Mouse (Mus musculus) cerebellum, adult 9-11 months (tissue): ENCODE measurements at regions not wholly inside any gene's neighbourhood (a gene's known extent, or its start where the extent isn't known, plus 50 kb on each side); places are given as distances from the start of the nearest gene placed in this dataset.

Experiments used
- DNase-seq: peaks from one replicate; pipeline ENCODE4 v3.0.0; 2022

DNA sequence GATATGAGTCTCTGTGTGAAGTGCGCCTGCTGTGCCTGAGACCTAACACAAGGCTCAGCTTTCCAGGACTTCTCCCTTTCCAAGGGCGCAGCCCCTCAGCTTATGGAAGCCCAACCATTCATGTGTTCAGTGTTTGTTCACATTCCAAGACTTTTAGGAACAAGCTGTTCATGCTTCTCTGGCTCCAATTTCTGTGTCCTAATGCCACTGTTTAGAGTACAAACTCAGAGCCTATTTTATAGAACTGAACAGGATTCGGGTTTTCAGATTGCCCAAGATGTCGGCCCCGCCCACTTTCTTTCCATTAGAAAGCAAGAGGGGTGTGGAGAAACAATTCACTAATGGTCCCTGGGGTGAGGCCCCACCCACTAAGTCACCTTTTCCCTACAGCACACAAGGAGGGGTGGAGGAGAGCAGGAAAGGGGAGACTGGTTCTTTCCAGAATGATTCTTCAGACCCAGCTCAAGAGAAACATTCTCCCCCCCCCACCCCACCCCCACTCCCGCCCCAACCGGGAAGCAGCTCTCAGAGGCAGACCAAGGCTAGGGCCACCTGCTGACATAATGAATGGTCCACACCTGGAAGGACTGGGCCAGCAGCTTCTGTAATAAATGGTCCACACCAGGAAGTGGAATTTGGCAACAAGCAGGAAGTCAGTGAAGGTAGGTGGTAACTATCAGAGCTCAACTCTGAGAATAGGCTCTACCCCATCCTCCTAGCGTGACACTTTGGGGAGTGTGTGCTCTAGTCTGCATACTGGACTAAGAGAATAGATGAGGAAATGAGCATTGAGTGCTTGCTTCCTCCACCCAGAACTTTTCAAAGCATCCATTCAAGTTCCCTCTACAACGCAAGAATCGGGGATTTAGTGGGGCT is 120.2 kb upstream of the Zfp648 start:
- no peak for DNase-seq

DNA sequence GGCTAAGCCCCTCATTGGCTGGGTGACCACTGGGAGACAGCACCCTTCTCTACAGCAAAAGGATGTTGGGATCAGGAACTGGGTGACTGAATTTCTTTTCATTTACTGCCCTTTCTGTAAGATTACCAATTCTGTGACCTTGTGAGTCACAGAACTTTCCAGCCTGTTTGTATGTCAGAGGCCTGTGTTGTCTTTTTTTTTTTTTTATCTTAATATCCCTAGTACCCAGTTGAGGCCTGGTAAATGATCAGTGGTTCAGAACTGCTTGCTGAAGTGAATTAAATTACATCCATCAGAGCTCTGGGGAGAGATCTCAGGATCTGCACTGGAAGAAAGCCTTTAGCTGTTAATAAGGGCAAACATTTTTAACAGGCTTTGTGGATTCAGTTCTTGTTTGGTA is 114.8 kb upstream of the Zfp648 start:
- no peak for DNase-seq

DNA sequence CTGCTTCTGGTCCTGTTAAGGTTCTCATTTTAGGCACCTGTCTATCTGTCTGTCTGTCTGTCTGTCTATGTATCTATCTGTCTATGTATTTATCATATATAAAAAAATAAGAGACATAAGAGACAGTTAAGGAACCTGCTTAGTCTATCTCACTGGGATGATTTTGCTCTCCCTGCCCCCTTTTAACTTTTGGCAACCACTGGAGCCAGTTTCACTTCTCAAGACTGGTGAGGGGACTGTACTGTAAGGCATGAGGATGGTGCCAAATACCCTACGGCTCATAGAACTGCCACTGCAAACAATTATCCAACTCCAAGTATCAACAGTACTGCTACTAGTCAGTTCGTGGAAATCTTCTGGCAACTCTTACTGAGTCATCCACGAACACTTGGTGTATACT is 111.2 kb upstream of the Zfp648 start:
- no peak for DNase-seq

- no peak for DNase-seq
These were observed 110.2 kb upstream of the Zfp648 start for GRCm38 (mm10) chr1:154090521-154091490.

GRCm38 (mm10) chr1:154093549-154093948 is 107.4 kb upstream of the Zfp648 start:
- no peak for DNase-seq

GRCm38 (mm10) chr1:154094357-154094756 is 106.6 kb upstream of the Zfp648 start:
- no peak for DNase-seq

- DNase-seq: no peak
These were observed 104.9 kb upstream of the Zfp648 start for GRCm38 (mm10) chr1:154096113-154096512.

DNA sequence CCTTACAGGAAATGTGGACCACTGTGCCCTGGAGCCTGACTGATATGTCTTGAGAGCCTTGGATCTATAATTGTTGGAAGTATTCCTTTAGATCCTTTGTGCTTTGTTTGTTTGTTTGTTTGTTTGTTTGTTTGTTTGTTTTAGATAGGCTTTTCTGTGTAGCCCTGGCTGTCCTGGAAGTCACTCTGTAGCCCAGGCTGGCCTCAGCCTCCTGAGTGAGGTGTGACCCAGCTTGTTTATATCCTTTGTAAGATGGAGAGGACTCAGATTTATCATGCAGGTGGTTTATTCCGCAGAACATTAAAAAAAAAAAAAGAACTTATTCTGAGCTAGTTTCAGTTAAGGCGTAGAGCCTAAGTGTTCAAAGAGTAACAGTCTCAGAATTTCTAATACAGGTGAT is 104.1 kb upstream of the Zfp648 start:
- no peak for DNase-seq

GRCm38 (mm10) chr1:154097656-154098055 is 103.3 kb upstream of the Zfp648 start:
- no peak for DNase-seq

GRCm38 (mm10) chr1:154100556-154100955 is 100.4 kb upstream of the Zfp648 start:
- no peak for DNase-seq

DNA sequence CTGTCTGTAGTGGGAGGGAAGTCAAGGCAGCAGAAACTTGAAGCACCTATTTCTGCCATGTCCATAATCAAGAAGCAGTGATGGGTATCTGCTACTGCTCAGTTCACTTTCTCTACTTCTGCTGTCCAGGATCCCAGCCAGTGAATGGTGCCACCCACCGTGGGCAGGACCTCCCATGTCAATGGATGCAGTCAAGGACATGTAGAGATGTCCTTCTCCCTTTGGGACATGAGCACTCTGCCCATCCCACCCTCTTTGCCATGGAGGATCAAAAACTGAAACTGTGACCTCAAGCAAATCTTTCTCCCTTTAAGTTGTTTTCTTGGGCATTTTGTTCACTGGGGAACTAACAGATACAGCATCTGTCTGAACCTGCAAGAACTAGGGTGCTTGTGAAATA is 99.6 kb upstream of the Zfp648 start:
- DNase-seq: no peak

- no peak for DNase-seq
These were observed 98.8 kb upstream of the Zfp648 start for GRCm38 (mm10) chr1:154102191-154102590.

DNA sequence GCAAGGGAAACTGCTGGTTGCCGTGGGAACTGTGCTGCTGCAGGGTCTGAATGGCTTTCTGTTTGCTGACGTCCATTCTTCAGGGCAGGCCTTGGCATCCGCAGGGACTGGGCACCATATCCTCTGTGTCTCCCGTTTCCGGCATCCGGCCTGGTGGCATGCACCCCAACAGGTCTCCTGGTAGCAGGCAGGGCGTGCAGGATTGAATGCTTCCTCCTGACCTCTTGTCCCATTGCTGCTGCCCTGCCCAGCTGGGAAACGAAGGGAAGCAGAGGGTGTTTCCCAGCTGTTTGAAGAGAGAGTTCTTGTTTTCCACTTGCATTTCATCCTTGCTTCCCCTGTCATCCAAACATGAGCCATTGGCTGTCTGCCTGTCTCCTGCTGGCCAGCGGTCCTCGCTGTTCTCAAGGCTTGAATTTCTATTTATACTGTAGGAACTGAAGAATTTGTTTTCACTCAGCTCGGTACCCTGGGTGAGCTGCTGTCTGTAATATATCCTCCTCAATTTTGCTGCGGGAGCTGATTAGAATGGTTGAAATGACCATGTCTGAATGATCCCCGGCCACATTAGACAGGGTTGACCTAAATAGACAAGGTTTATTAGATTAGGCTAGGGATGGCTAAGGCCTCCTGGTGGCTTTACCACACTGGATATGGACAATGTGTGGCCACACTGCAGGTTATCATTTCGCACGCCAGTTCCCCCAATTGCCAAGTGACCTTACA is 98.0 kb upstream of the Zfp648 start:
- DNase-seq: peak; percentile 80

GRCm38 (mm10) chr1:154103597-154103923 is 97.4 kb upstream of the Zfp648 start:
- DNase-seq: no peak

DNA sequence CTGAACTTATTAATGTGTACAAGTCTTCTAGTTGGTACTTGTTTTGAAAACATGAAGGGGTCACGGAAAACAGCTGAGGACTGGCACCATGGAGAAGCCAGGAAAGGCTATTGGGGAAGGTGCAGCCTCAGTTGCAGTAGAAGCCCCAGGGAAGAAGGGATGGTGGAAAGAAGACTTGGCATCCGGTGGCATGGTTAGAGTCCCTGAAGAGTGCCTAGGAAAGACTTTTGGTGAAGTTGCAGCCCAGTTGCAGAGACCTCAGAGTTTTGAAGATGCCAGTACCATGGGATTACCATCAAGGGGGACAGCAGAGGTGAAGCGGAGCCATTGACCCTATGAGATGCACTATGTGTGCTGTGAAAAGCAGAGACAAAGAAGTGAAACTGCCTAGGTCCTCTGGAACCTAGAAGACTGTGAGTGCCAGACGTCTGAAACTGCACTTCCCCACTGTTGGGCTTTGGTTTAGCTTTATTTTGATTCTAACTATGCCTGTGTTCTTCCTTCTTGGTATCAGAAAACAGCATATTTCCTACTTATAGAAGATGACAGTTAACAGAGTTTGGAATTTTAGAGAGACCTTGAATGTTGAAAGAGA is 96.9 kb upstream of the Zfp648 start:
- DNase-seq: no peak

DNA sequence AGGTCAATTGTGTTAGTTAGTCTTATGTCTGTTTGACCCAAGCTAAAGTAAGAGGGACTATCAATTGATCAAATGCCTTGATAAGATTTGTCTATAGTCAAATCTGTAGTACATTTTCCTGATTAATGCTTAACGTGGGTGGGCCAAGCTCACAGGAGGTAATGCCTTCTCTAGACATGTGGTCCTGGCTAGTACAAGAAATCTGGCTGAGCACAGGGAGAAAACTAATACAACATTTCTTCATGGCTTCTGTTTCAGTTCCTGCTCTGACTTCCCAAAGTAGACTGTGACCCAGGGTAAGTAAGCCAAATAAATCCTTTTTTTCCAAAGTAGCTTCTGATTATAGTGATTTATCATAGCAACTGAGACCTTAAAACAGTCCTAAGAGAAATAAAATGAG is 96.2 kb upstream of the Zfp648 start:
- no peak for DNase-seq

DNA sequence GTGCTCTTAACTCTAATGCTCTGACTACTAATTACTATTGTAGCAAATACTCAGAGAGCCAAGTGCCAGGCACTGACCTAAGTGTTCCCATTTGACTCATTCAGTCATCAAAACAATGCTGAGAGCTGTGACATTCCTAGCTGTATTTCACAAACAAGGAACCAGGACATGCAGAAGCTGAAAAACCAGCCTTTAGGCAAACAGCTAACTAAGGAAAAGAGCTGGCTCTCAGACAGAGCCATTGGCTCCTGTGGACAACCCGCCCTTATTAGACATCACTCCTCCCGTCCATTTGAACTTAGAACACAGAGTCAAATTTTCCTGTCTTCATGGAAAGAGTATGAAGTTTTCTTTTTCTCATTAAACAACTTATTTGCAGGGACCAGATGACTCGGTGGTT is 88.5 kb upstream of the Zfp648 start:
- DNase-seq: no peak

GRCm38 (mm10) chr1:154113291-154114050 is 87.5 kb upstream of the Zfp648 start:
- DNase-seq: no peak

GRCm38 (mm10) chr1:154116188-154116710 is 84.7 kb upstream of the Zfp648 start:
- DNase-seq: no peak

- DNase-seq: no peak
These were observed 83.7 kb upstream of the Zfp648 start for GRCm38 (mm10) chr1:154117346-154117687.

GRCm38 (mm10) chr1:154117688-154118373 is 83.2 kb upstream of the Zfp648 start:
- DNase-seq: peak; percentile 36
